Mouse (Mus musculus): Measurements from ENCODE around the gene Itgb7. TPM values are rescaled to one million over a fixed set of nuclear protein-coding genes. Genes with fewer than 3 reads are reported as not detected.

Gene Itgb7
- total RNA-seq, 4 experiments from 2014 or later, result 0.97 to 3.3 (median 1.7) TPM

DNA sequence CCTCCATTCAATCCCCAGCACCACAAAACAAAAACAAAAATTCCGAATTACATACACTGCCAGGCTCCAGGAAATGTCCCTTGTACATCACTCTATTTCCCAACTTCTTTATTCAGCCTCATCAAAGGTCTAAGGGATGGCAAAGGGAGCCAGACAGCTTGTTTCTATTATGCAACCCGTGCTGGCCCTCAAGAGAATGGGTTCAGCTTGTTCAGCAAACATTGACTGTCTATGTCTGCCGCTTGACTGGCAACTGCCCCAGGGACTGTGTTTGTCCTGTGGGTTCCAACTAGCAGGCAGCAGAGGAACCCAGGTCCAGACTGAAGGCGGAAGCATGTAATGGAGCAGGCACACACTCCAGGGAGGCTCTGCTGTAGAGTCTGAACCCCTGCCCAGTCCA, 32.9 kb downstream of the Itgb7 start:
- no peak for DNase-seq (ENCODE audit: low spot score in 2 of 2)

DNA sequence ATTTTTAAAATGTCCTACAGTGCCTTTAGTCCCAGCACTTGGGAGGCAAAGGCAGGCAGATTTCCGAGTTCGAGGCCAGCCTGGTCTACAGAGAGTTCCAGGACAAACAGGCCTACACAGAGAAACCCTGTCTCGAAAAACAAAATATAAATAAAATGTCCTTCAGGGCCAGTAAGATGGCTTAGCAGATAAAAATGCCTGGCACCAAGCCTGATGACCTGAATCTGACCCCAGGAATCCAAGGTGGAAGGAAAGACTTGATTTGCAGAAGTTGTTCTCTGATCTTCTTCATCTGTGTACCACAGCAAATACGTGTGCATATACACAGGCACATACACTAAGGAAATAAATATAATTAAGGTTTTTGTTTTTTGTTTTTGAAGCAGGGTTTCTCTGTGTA, 36.4 kb downstream of the Itgb7 start:
- no peak for DNase-seq (ENCODE audit: low spot score in 2 of 2)

DNA sequence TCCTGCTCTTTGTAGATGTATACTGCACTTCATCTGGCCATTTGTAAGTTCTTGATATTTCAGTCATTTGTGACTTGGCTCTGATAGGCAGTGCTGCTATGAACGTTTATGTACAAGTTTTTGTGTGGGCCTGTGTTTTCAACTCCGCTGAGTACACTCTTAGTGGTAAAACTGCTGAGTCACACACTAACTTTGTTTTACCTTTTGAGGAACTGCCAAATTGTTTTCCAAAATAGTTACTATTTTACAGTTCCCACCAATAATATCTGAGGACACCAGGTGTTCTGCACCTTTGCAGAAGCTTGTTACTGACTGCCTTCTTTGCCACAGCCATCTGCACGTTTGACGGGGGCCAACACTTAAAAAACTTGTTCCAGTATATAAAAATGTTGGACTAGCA, 37.3 kb downstream of the Itgb7 start:
- no peak for DNase-seq (ENCODE audit: low spot score in 2 of 2)

DNA sequence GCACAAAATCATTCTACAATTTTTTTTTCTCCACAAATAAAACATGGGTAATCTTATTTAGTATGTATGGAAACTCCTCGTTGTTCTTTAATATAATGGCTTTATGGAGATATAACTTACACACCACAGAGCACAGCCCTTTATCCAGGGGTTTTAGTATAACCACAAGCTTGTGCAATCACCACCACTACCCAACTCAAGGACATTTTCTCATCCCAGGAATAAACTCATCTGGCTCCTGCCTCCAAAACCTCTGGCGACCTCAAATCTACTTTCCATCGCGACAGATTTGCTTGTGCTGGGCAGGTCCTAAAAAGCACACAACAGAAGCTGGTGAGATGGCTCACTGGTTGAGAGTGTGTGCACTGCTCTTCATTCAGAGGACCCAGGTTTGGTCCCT, 38.1 kb downstream of the Itgb7 start:
- no peak for DNase-seq (ENCODE audit: low spot score in 2 of 2)

DNA sequence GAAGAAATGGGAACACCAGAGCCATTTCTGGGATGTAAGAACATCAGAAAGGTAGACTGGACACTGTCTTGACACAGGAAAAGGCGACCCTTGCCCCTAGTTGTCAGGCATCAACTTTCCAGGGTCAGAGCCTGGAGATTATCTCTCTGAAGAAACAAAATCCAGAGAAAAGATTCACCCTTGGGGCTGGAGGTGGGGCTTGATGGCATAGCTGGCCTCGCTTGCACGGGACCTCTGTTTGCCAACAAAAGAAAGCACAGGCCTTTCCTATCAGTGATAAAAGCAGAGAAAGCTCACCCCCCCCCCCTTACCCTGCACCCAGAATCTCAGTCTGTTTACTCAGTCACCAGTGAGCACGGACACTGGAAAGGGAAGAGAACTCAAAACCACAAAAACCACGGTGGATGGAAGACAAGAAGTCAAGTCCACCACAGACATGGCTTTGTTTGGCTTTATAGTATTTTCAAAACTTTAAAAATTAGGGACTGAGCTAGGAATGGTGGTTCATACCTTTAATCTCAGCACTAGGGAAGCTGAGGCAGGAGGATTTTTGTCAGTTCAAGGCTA, 38.8 kb downstream of the Itgb7 start:
- no peak for DNase-seq (ENCODE audit: low spot score in 2 of 2)

DNA sequence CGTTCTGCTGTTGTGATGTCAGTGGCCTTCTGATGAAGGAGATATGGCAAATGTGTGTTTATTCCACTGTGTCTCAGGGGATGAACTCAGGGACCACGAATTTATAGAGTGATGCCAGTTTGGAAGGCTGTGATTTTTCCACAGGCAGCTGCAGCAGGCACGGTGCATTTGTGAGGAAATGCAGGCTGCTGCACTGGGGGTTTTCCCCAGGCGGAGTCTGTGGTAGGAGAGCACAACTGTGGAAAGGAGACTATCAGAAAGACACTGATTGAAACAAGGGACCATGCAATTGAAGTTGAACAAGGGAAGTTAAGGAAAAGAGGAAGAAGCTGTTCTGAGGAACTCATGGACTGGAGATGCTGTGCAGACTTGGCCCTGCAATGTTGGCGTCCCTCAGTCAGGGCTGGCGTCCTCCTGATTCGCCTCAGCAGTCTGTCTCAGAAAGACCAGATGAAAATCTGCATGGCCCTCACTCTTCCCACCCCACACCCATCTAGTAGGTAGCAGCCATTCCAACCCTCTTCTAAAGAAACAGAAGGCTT, 39.4 kb downstream of the Itgb7 start:
- no peak for DNase-seq (ENCODE audit: low spot score in 2 of 2)

DNA sequence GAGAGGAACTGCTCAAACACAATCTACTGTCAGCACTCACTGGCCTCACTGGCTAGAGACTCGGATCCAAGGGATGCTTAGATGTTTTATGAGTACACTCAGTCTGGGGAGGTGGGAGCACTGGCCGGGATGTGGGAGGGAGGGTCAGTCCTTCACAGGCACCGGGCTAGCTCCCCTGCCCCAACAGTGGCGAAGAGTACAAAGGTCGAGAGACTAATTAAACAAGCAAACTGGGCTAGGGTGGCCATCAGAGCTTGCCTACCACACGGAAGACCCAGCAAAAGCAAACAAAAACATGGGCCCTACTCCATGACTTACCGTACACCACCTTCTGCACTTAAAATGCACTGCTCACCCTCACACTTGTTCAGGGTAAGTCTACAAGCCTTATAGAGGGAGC, 40.0 kb downstream of the Itgb7 start:
- no peak for DNase-seq (ENCODE audit: low spot score in 2 of 2)

DNA sequence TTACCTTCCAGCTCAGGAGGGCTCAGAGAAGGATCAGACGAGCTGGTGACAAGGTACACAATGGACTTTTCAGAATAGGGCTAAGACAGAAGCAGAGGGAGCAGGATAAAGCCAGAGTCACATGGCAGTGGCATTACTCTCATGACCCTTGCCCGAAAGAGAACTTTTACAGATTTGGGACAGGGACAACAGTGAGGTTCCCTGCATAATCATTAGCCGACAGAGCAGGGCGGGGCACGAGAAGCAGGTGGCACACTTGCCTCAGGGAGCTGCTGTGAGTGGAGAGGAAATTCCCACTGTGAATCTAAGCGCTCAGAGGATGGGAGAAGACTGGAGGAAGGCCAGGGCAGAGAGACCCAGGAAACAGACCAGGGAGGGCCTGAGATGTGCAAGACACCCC, 42.9 kb downstream of the Itgb7 start:
- DNase-seq (ENCODE audit: low spot score in 2 of 2), result no peak

DNA sequence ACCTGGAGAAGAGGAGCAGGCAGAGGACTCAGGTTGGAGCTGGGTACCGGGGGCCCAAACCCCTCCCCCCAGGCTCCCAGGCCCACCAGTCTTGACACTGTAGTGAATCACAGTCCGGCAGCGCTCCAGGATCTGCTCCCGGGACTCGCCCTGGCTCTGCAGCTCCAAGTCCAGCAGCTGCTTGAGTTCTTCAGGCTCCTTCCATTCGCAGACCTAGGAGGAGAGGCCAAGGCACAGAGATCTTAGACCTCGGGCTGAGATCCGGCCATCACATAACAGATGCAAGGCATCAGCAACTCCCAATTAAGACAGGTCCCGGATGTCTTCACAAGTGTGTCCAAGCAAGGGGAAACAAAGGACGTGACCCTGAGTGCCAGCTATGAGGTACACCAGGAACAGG, 43.6 kb downstream of the Itgb7 start:
- DNase-seq (ENCODE audit: low spot score in 2 of 2), result no peak

DNA sequence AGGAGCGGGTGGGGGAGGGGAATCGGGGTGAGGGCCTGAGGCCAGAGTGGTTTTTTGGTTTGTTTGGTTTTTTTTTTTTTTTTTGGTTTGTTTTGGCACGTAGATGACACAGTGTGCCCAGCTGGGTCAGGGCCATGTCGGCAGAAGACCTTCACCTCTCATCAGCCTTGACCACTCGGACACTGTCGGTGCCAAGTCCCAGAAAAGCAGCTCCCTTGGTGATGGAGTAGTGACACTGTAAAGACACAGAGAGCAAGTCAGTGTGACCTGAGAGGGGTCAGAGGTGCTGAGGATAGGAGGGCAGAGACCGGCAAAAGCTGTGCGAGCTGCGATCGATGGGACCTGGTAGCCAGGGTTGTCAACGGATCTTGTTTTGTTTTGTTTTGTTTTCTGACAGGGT, 45.5 kb downstream of the Itgb7 start:
- DNase-seq (ENCODE audit: low spot score in 2 of 2), result no peak

DNA sequence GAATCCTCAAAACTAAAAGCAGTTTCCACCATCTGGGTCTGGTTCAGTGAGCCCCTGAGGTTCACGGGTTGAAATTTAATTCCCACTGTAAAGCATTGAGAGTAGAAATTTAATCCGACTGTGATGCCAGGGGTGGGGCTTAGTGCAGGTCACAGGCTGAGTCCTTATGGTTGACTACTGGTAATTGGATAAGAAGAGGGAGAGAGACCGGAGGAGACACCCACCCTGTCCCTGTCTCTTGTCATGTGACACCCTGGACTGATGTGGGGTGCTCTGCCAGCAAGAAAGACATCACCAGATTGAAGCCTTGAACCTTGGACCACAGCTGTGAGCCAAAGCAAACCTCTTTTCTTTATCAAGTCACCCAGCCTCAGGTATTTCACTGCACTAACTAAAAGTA, 48.7 kb downstream of the Itgb7 start:
- DNase-seq (ENCODE audit: low spot score in 2 of 2), result no peak

DNA sequence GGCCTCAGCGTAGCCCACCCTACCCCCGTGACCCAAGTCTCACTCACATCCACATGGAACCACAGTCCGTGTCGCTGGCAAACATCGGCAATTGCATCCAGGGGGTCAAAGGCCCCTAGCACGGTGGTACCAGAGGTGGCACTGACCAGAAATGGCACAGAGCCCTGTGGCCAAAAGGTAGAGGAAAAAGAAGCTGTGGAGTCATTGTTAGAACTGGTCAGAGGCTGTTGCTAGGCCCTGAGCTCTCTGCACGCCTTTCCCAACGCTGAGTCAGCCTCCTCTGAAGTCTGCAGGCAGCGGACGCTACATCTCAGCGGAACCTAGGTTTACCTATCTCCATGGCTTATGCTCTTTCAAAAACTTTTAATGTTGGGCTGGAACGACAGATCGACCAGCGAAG, 51.8 kb downstream of the Itgb7 start:
- no peak for DNase-seq (ENCODE audit: low spot score in 2 of 2)

DNA sequence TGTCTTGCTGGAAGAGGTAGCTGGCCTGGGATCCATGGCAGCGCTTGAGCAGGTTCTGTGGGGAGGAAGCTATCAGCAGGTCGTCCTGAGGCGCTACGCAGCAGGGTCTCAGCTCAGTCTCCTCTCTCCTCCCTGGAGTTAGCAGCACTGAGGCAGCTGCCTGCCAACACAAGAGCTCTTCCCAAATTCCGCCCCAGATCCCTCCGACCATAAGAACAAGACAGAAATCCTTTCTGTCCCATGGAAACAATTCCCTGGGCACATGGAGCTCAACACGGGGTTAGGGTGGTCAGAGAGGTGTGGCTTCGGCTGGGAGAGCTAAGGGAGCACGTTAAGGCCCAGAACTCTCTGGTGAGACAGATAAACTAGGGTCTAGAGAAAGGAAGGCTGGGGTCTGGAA, 52.6 kb downstream of the Itgb7 start:
- no peak for DNase-seq (ENCODE audit: low spot score in 2 of 2)

DNA sequence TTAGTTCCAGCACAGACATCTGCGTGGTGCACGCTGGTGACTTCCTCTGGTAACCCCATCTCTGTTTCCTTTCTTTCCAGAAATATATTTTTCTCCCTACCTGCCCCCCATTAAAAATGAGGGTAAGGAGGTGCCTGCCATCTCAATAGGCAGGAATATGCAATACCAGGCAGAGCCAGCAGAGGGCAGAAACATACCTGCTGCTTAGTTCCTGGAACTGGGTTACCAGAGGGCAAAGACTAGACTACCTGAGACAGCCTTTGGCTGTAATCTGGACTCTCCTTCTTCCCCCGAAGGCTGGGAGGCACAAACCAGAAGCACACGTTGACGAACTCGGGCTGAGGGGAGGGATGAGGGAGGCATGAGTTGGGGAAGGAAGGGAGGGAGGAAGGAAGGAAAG, 53.5 kb downstream of the Itgb7 start:
- DNase-seq (ENCODE audit: low spot score in 2 of 2), result peak; percentile 52 to 78

DNA sequence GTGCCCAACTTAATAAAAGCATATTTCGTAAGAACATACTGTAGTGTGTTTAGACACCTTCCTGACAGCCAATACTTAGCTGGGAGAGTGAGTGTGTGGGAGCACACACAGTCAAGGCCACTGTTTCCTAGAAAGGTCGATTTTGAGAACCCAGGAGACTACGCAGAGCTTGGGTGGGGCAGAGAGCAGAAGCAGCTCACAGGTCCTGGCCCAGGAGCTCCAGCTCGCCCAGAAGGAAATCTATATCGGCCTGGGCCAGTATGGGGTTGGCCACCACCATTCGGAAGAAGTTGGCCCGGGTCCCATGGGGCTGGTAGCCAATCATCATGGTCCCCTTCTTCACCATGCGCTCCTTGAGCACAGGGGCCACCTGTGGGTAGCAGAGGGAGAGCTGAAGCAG, 54.3 kb downstream of the Itgb7 start:
- DNase-seq (ENCODE audit: low spot score in 2 of 2), result no peak

DNA sequence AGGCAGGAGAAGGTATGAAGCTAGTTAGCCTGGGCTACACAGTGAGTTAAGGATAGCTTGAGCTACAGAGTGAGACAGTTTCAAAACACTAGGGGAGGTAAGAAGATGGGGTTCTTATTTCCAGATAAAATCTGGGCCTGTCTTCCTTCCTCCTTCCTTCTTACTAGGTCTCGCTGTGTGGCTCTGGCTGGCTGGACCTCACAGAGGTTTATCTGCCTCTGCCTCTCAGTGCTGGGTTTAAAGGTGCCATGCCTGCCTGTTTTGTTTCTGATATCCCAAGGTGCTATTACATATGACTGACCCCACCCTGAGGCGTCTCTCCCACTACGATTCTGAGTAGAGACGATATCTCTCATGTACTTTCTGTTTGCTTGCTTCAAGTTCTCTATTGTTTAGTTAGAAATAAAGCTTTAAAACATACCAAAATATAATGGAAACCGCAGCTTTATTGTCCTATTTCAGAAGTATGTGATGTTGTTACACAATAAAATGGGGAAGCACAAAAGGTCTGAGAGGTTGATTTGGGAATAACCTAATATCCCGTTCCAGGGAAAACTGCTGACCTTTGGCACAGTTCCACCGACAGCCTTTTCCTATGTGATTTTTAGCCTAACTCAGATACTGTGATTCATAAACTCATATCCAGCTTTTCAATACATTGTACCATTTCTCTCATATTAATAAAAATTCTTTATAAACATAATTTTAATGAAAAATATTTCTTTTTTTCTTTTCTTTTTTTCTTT, 55.0 kb downstream of the Itgb7 start:
- DNase-seq (ENCODE audit: low spot score in 2 of 2), result no peak

DNA sequence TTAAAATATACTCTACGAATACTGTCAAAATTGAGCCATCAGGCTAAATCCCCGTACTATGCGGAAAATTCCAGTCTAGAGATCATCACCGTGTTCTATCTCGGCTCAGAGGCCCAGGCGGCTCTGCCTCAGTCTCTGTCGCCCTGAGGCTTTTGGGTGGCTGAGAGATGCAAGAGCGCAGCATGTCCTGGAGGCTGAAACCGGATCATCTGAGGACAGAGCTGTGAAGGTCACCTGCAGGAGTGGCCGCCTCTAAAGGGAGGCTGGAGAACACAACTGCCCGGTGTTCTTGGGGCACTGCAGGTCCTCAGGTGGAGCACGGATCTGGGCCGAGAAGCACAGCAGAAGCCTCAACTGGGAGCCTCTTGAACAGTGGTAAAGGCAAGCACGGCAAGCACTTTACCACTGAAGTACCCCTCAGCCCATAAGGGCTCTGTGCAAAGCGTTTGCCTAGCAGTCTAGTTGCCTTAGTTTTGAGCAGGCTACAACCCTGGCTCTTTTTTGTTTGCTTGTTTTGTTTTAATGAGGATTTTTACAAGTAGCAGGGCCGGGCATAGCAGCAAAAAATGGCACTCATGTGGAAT, 55.9 kb downstream of the Itgb7 start:
- no peak for DNase-seq (ENCODE audit: low spot score in 2 of 2)

DNA sequence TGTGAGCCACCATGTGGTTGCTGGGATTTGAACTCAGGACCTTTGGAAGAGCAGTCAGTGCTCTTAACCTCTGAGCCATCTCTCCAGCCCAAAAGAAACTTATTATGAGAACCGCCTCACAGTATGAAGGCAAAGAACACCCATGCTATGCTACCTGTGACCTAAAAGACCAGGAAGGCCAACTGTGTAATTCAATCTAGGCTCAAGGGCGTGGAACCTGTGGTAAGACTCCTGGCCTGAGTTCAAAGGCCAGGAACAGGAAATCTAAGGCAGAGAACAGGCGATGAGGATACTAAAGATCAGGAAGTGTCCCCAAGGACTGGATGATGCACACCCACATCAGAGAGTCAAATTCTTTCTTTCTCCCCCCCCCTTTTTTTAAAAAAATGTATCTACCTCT, 58.2 kb downstream of the Itgb7 start:
- DNase-seq (ENCODE audit: low spot score in 2 of 2), result no peak

DNA sequence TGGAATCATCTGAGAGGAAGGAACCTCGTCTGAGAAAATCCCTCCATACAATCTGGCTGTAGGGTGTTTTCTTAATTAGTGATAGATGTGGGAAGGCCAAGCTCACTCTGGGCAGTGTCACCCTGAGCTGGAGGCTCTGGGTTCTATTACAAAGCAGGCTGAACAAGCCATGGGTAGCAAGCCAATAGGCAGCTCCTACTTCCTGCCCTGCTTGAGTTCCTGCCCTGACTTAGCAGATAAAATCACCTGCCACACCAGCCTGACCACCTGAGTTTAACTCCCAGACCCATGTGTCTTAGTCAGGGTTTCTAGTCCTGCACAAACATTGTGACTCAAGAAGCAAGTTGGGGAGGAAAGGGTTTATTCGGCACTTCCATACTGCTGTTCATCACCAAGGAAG, 62.7 kb downstream of the Itgb7 start:
- DNase-seq (ENCODE audit: low spot score in 2 of 2), result no peak

DNA sequence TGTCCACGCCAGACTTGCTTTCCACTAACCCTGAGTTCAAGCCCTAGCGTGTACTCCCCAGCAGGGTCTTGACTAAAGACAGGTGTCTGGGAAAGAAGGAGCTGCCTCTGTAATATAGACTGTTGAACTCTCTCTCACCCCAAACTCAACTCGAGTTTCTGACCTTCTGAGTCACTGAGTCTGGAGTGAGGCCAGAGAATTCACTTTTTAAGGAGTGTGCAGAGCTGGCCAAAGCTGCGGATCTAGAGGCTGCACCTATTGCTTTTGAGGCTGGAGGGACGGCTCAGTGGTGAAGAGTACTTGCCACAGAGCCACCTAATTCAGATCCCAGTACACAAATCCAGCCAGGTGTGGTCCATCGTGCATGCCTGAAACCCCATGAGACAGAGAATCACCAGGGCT, 64.1 kb downstream of the Itgb7 start:
- no peak for DNase-seq (ENCODE audit: low spot score in 2 of 2)

All from layer of hippocampus, adult 8-10 months (tissue).